Mouse (Mus musculus): ENCODE results near the gene Kansl3. TPM values are rescaled to one million over a fixed set of nuclear protein-coding genes. Genes with fewer than 3 reads are reported as not detected.

Kansl3 gene
- polyA plus RNA-seq, 1 experiment from 2014 or later = 35.6 TPM

DNA sequence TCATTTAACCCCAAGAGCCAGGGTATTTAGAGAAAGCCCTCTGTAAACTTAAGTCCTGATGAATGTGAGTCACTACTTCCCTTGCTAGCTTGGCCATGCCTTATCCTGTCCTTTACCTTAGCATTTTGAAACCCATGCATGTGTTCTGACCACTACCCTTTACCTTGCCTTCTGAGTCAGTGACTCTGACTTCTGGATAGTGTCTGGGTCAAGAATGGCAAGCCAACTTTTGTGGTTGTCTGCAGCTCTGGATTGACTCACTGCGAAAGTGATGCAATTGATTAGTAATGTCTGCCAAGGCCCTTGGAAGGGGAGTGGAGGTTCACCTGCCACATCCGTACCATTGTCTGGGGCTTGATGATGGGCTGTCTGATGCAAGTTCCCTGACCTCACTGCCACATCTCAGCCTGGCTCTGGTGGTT is 43.1 kb downstream of the Kansl3 start:
- Histone ChIP-seq H3K4me2 (ENCODE audit: low read depth) (no peak overlapping the region), H3K4me3 (ENCODE audit: low read depth, low read length) (no peak overlapping the region)
- WGBS = 95% methylated on average over 2 of the region's 2 CpGs

GRCm38 (mm10) chr1:36323746-36324448 is 45.1 kb downstream of the Kansl3 start:
- no peaks in the 10 kb centered on the region for H3K36me3 ChIP-seq (ENCODE audit: control insufficient read depth, insufficient read depth, low read length)
- H3K4me3 ChIP-seq (ENCODE audit: low read depth, low read length) = no peak overlapping the region
- WGBS = 49% methylated on average over 8 of the region's 8 CpGs
- no peak overlapping the region for H3K27ac ChIP-seq (ENCODE audit: low read depth, low read length)
- H3K4me2 ChIP-seq (ENCODE audit: low read depth) = no peak overlapping the region
- no peaks in the 10 kb centered on the region for H3K9me3 ChIP-seq (ENCODE audit: control insufficient read depth, low read length)
- no peak overlapping the region for H3K9ac ChIP-seq (ENCODE audit: low read length)
- ATAC-seq (ENCODE audit: insufficient read depth, low FRiP score, low TSS enrichment) (no peak), DNase-seq (ENCODE audit: low spot score) (no peak)
- no peaks in the 10 kb centered on the region for H3K27me3 ChIP-seq (ENCODE audit: control insufficient read depth, insufficient read depth, low read length)
- no peaks in the 10 kb centered on the region for H3K4me1 ChIP-seq (ENCODE audit: control insufficient read depth, insufficient read depth, low read length)

More for the DNA sequence above, 43.1 kb downstream of the Kansl3 start:
- H3K9me3 ChIP-seq (ENCODE audit: control insufficient read depth, low read length) = no peaks in the 10 kb centered on the region
- H3K27me3 ChIP-seq (ENCODE audit: control insufficient read depth, insufficient read depth, low read length) = no peaks in the 10 kb centered on the region
- no peaks in the 10 kb centered on the region; the same call in 1 of the 2 replicates for H3K36me3 ChIP-seq (ENCODE audit: control insufficient read depth, insufficient read depth, low read length)
- no peak overlapping the region for H3K9ac ChIP-seq (ENCODE audit: low read length)
- H3K4me1 ChIP-seq (ENCODE audit: control insufficient read depth, insufficient read depth, low read length) = no peaks in the 10 kb centered on the region
- ATAC-seq (ENCODE audit: insufficient read depth, low FRiP score, low TSS enrichment) (no peak), DNase-seq (ENCODE audit: low spot score) (no peak)
- no peak overlapping the region for H3K27ac ChIP-seq (ENCODE audit: low read depth, low read length)

- no peaks in the 10 kb centered on the region for H3K4me1 ChIP-seq (ENCODE audit: control insufficient read depth, insufficient read depth, low read length)
- H3K36me3 ChIP-seq (ENCODE audit: control insufficient read depth, insufficient read depth, low read length) = no peaks in the 10 kb centered on the region
- no peak overlapping the region for H3K9ac ChIP-seq (ENCODE audit: low read length)
- ATAC-seq (ENCODE audit: insufficient read depth, low FRiP score, low TSS enrichment) (no peak), DNase-seq (ENCODE audit: low spot score) (no peak)
- no peak overlapping the region for H3K27ac ChIP-seq (ENCODE audit: low read depth, low read length)
- H3K9me3 ChIP-seq (ENCODE audit: control insufficient read depth, low read length) = no peaks in the 10 kb centered on the region
- H3K4me3 ChIP-seq (ENCODE audit: low read depth, low read length) = no peak overlapping the region
- H3K27me3 ChIP-seq (ENCODE audit: control insufficient read depth, insufficient read depth, low read length) = no peaks in the 10 kb centered on the region
- H3K4me2 ChIP-seq (ENCODE audit: low read depth) = no peak overlapping the region
- 52% methylated on average over 9 of the region's 9 CpGs for WGBS
Observed at GRCm38 (mm10) chr1:36323076-36323475, 45.9 kb downstream of the Kansl3 start.

DNA sequence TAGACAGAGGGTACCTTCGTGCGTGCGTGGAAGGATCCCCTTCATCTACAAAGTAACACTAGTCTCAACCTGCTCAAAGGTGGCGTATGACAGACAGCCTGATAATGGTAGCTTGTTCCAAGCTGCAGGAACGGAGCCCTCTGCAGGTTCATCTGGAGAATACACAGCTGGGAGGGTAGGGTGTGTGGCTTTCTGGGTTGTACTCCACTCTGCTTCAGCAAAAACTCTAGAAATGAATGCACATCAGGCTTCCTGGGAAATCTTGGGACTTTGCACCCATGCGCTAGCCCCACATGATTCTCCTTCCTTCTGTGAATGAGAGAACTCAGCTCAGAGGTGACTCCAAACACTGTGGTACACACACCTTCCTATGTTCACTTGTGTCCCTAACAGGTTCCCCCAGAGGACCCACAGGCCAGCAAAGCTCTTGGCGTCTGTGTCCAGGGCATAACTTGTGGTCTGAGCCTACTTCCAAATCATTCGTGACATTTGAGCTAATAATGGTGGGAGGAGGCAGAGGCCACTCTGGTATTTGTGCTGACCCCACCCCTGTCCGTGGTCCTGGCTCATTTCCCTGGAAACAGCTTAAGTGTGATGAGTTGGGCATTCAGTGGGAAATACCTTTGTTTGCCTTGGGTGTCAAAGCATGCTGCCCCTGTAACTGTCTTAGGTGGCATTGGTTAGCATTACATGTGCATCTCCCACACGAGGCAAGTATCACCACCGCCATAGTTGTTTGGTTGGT is 47.0 kb downstream of the Kansl3 start:
- Histone ChIP-seq H3K4me2 (ENCODE audit: low read depth) (no peak overlapping the region), H3K27me3 (ENCODE audit: control insufficient read depth, insufficient read depth, low read length) (no peaks in the 10 kb centered on the region), H3K9me3 (ENCODE audit: control insufficient read depth, low read length) (no peaks in the 10 kb centered on the region), H3K4me1 (ENCODE audit: control insufficient read depth, insufficient read depth, low read length) (no peaks in the 10 kb centered on the region), H3K36me3 (ENCODE audit: control insufficient read depth, insufficient read depth, low read length) (no peaks in the 10 kb centered on the region), H3K27ac (ENCODE audit: low read depth, low read length) (no peak overlapping the region), H3K4me3 (ENCODE audit: low read depth, low read length) (no peak overlapping the region), H3K9ac (ENCODE audit: low read length) (no peak overlapping the region)
- no peak for DNase-seq (ENCODE audit: low spot score)
- no peak for ATAC-seq (ENCODE audit: insufficient read depth, low FRiP score, low TSS enrichment)
- 77% methylated on average over 11 of the region's 11 CpGs for WGBS

DNA sequence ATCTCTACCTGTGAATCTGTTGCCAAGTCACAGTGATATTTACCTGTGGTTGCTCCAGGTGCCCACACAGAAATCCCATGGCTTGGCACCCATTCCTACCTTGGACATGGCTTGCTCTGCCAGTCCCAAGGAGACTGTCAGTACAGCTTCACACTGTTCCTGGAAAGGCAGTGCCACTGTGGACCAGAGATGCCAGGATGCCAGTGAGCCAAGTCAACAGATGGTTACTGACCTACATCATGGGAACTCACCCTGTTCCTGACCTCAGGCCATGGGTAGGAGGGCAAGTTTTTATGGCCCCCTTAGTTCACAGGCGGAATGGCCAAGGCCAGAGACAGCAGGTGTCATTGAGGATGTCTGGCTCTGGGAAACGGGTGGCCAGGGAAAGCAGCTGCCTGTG is 47.8 kb downstream of the Kansl3 start:
- Histone ChIP-seq H3K4me1 (ENCODE audit: control insufficient read depth, insufficient read depth, low read length) (no peaks in the 10 kb centered on the region), H3K36me3 (ENCODE audit: control insufficient read depth, insufficient read depth, low read length) (no peaks in the 10 kb centered on the region), H3K27me3 (ENCODE audit: control insufficient read depth, insufficient read depth, low read length) (no peaks in the 10 kb centered on the region), H3K9ac (ENCODE audit: low read length) (no peak overlapping the region), H3K4me3 (ENCODE audit: low read depth, low read length) (no peak overlapping the region), H3K27ac (ENCODE audit: low read depth, low read length) (no peak overlapping the region), H3K9me3 (ENCODE audit: control insufficient read depth, low read length) (no peaks in the 10 kb centered on the region), H3K4me2 (ENCODE audit: low read depth) (no peak overlapping the region)
- DNase-seq (ENCODE audit: low spot score) (no peak), ATAC-seq (ENCODE audit: insufficient read depth, low FRiP score, low TSS enrichment) (no peak)
- WGBS = 75% methylated on average over 2 of the region's 2 CpGs

GRCm38 (mm10) chr1:36315776-36316100 is 53.2 kb downstream of the Kansl3 start:
- ATAC-seq (ENCODE audit: insufficient read depth, low FRiP score, low TSS enrichment) (no peak), DNase-seq (ENCODE audit: low spot score) (no peak)
- no peaks in the 10 kb centered on the region for H3K36me3 ChIP-seq (ENCODE audit: control insufficient read depth, insufficient read depth, low read length)
- no peak overlapping the region for H3K4me2 ChIP-seq (ENCODE audit: low read depth)
- 90% methylated on average over 2 of the region's 2 CpGs for WGBS
- H3K4me1 ChIP-seq (ENCODE audit: control insufficient read depth, insufficient read depth, low read length) = no peaks in the 10 kb centered on the region
- no peak overlapping the region for H3K9ac ChIP-seq (ENCODE audit: low read length)
- no peak overlapping the region for H3K27ac ChIP-seq (ENCODE audit: low read depth, low read length)
- no peak overlapping the region for H3K4me3 ChIP-seq (ENCODE audit: low read depth, low read length)
- H3K9me3 ChIP-seq (ENCODE audit: control insufficient read depth, low read length) = no peaks in the 10 kb centered on the region
- no peaks in the 10 kb centered on the region for H3K27me3 ChIP-seq (ENCODE audit: control insufficient read depth, insufficient read depth, low read length)

DNA sequence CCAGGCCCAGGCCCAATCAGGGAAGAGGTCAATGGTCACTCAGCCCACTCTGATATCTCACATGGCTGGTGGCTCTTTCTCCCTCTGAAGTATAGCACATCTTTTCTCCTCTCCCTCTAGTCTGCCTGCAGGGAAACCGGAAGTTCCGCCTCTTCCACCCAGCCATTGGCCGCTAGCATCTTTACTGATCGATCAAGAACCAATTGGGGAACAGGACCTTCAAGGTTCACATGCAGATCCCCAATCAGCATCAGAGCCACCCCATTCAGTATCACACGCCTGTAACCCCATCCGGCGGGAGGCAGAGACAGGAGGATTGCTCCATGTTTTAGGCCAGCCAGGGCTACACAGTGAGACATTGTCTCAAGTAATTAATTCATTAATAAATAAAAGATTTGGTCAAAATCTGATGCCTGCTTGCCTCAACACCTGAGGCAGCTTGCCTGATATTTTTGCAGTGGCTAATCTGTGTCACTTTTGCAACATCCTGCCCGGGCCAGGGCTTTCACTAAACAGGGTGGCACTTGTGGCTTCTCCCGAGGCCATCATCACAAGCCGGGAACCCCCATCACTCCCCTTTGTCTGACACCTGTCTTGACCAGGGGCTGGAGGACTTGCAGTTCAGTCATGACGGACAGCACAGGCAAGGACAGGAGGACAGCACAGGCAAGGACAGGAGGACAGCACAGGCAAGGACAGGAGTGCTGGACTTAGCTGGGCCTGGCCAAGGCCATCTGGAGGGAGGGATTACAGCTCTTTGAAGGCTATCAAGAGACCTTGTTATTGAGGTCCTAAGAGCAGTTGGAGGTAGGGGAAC is 53.8 kb downstream of the Kansl3 start:
- H3K9me3 ChIP-seq (ENCODE audit: control insufficient read depth, low read length) = no peaks in the 10 kb centered on the region
- H3K27ac ChIP-seq (ENCODE audit: low read depth, low read length) = no peak overlapping the region
- H3K36me3 ChIP-seq (ENCODE audit: control insufficient read depth, insufficient read depth, low read length) = no peaks in the 10 kb centered on the region
- no peak for DNase-seq (ENCODE audit: low spot score)
- H3K4me1 ChIP-seq (ENCODE audit: control insufficient read depth, insufficient read depth, low read length) = no peaks in the 10 kb centered on the region
- H3K4me2 ChIP-seq (ENCODE audit: low read depth) = no peak overlapping the region
- no peak for ATAC-seq (ENCODE audit: insufficient read depth, low FRiP score, low TSS enrichment)
- H3K27me3 ChIP-seq (ENCODE audit: control insufficient read depth, insufficient read depth, low read length) = no peaks in the 10 kb centered on the region
- WGBS = 84% methylated on average over 11 of the region's 11 CpGs
- H3K9ac ChIP-seq (ENCODE audit: low read length) = no peak overlapping the region
- H3K4me3 ChIP-seq (ENCODE audit: low read depth, low read length) = no peak overlapping the region

DNA sequence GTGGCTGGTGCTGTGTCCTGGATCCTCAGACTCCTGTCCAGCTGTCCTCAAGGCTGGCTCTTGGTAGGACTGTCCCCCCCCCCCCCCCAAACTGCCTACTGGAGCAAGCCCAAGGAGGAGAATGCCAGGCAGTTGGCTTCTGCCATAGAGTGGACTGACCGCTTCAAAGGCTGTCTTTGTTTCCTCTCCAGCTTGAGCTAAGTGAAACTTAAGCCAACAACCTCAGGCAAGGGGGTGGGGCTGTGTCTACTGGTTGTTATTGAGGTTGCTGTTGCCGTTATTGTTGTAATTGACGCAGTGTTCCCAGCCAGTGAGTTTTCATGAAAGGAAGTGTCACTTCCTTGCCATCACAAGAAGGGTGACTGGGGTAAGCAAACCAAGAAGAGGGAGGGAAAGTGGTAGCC is 59.5 kb downstream of the Kansl3 start:
- H3K27ac ChIP-seq (ENCODE audit: low read depth, low read length) = no peak overlapping the region
- 0 out of 2 replicates have a peak, but pooled peaks cover 5% of the 10 kb centered on the region for H3K27me3 ChIP-seq (ENCODE audit: control insufficient read depth, insufficient read depth, low read length)
- no peaks in the 10 kb centered on the region for H3K4me1 ChIP-seq (ENCODE audit: control insufficient read depth, insufficient read depth, low read length)
- H3K9me3 ChIP-seq (ENCODE audit: control insufficient read depth, low read length) = no peaks in the 10 kb centered on the region
- H3K36me3 ChIP-seq (ENCODE audit: control insufficient read depth, insufficient read depth, low read length) = no peaks in the 10 kb centered on the region
- 13% methylated on average over 3 of the region's 3 CpGs for WGBS
- H3K4me2 ChIP-seq (ENCODE audit: low read depth) = no peak overlapping the region
- H3K9ac ChIP-seq (ENCODE audit: low read length) = no peak overlapping the region
- ATAC-seq (ENCODE audit: insufficient read depth, low FRiP score, low TSS enrichment) = no peak
- no peak overlapping the region for H3K4me3 ChIP-seq (ENCODE audit: low read depth, low read length)
- no peak for DNase-seq (ENCODE audit: low spot score)
